Mouse (Mus musculus) right cerebral cortex, postnatal 36 days (tissue): ENCODE data around the gene Frmd4a.
A peak's percentile ranks its signal among the peaks of the same experiment; 100 is the strongest.

Experiments
- DNase-seq, 2 experiments: peaks; one replicate each; pipeline ENCODE4 v3.0.0; 2022; ENCODE audit warnings: low spot score in 2 of 2, mixed read lengths in 1 of 2

Frmd4a gene

GRCm38 (mm10) chr2:4439909-4440308, 422.4 kb downstream of the Frmd4a start:
- no peak for DNase-seq

DNA sequence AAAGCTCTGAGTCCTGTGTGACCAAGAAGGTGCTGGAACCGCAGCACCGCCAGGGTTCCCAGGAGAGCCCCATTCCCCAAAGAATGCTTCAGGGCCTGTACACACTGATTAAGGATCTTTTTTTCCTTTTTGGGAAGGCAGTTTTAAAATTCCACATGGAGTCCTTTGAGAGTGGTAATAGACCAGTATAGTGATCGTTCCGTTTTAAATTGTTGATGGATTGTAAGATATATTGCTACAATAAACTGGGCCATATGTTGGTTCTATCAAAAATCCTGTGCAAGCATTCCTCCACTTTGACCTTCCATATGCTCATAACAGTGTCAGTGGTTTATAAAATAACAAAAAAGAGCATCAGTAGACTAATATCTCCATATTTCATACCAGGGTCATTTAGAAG, 424.3 kb downstream of the Frmd4a start:
- no peak for DNase-seq

- DNase-seq, result no peak
These were observed 427.2 kb downstream of the Frmd4a start for GRCm38 (mm10) chr2:4444740-4445139.

DNA sequence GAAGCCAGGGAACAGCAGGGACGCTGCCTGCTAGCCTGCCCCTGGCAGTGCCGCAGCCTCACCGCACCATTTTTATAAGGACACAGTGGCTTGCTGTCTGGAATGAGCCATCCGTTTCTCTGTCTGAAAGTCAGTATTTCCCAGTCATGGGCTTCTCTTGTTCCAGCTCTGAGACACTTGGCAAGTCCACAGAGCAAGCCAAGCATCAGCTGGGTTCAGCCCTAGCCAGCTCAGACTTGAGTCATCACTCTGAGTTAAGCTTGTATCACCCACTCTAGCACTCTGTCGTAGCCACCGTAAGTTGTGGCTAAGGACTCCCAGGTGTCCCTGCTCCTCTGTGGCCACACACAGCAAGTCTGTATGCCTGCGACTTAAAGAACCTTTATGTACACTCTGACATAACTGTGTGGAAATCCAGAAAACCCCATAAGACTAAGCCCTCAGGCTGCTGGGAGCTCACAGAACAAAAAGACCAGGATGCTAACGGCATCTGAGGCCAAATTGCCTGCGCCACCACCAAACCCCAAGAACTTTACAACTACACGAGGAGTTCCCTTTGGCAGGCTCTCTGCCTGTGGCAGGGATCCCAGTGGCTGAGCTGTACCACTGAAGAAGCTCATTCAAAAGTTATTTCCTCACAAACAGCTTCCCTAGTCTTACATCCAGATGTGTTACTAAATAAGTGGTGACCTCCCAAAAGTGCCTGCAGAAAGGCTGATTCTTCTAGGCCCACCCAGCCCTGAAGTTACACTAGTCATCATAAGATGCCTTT, 428.3 kb downstream of the Frmd4a start:
- DNase-seq, result peak; percentile 27 to 40

DNA sequence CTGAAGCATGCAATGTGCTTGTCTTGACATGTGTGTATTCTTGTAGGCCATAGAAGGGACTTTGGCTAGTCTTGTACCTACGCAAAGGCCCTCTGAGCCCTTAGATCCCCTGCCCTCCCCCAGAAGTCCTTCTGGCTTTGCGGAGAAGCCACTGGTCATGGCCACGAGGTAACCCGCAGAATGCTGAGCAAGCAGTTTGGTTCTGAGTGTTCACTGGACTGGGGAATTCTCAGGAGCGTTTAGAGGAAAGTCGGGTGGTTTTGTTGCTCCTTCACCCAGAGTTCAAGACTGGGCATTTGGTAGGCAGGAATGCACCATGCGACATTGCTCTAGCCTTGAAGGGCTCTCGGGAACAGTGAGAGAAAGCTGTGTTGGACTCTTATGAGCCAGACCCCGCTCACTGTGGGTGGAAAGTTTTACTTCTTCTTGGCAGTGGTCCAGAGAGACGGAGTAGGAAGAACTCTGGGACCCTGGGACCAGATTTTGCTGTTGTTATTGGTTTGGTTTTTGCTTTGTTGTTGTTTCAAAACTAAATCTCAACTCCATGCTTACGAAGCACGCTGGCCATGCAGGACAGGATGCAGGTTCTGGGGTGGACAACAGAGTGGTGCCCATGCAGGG, 432.5 kb downstream of the Frmd4a start:
- no peak for DNase-seq

- no peak for DNase-seq
These were observed 435.3 kb downstream of the Frmd4a start for GRCm38 (mm10) chr2:4452590-4453400.

- DNase-seq, result no peak
These were observed 437.8 kb downstream of the Frmd4a start for GRCm38 (mm10) chr2:4455097-4456025.

DNA sequence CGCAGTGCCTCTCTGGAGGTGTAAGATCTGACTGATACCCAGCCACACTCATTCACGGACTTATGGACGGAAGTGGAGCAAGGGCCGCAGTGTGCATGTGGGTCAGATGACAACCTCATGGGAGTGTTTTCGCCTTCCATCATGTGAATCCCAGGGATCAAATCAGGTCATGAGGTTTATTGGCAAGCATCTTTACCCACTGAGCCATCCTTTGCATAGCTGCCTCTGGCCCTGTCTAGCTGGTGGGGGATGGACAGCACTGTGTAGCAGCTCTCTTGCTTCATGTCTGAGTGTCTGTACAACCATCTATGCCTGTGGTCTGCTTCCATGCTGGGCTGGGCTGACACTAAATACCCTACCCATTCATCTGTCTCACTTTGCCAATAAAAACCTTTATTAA, 443.4 kb downstream of the Frmd4a start:
- DNase-seq, result no peak

- DNase-seq, result no peak
These were observed 444.0 kb downstream of the Frmd4a start for GRCm38 (mm10) chr2:4461514-4461913.

DNA sequence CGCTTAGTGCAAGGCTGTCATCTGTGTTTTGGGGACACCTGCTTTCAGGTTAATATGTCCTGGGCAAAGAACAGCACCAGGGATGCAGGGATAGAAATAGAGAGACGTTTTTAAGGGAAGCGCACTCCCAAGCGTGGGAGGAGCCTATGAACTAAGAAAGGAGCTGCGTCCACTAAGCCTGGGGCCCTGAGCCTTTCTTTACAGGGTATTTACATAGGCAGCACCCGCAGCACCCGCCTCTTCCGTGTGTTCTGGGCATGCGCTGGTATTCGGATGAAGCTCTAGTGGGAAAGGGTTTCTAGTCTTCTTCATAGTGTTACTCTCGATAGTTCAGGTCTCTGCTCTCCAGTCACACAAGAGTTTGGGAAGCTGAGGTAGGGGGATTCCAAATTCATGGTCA, 445.0 kb downstream of the Frmd4a start:
- no peak for DNase-seq

DNA sequence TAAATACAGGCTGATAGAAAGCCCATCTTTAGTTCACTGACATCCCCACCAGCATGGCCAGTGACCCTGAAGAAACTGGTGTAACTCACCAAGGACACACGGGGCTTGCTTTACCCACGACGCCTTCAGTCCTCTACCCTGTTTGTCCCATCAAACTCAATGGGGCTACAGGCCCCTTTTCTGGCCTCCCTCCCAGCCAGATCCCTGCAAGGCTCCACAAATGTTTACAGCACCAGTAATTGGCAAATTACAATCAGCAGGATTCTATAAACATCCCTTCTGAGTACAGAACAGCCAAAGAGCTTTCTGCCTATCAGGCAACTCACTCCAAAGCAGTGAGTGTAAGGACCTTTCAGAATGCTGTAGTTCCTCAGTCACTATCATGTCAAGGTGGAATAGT, 448.6 kb downstream of the Frmd4a start:
- no peak for DNase-seq

- DNase-seq, result no peak
These were observed 449.8 kb downstream of the Frmd4a start for GRCm38 (mm10) chr2:4467314-4467713.

GRCm38 (mm10) chr2:4472760-4473480, 455.4 kb downstream of the Frmd4a start:
- no peak for DNase-seq

DNA sequence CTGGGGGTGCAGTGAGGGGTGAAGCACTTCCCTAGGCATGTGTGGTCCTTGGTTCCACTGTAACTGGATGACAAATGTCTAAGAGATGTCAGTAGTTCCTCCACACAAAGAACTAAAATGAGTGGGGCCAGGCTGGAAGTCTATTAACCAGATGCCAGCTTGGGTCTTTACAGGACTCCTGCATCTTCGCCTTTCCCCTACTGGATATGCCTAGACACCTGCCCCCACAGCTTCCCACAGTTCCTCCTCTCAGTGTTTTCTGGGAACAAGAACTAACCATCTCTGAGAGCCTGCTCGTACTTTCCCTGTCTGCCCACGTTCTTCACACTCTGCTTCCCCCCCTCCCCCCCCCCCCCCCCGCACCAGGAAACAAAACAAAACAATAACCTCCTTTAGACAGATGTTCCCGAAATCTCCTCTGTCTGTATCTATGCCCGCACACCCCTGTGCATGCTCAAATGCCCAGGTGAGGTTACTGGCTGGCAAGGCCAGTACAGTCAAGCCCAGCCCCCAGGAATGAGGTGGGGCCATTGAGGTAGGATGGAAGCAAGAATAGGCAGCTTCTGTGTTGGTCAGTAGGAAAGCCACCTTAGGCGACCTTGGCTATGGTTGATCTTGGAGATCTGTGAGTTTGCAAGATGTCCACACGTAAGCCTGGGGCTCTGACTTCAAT, 456.5 kb downstream of the Frmd4a start:
- peak; percentile 41 to 51 for DNase-seq

DNA sequence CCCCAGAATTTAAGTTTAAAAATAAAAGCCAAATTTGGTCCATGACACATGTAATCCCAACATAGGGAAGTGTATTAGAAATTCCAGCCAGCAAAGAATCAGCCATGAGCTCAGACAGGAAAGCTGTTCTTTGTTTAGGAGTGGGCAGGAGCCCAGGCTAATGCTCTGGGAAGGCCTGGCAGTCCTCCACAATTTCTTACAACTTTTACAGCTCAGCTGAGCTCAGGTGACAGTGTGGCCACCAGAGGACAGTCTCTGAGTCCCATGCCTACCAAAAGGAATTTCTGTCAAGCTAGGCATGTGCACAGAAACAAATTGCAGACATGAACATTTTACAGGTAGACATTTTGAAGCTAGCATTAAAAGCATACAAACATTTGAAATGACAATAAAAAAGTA, 457.0 kb downstream of the Frmd4a start:
- DNase-seq, result no peak

GRCm38 (mm10) chr2:4475991-4476390, 458.5 kb downstream of the Frmd4a start:
- no peak for DNase-seq

DNA sequence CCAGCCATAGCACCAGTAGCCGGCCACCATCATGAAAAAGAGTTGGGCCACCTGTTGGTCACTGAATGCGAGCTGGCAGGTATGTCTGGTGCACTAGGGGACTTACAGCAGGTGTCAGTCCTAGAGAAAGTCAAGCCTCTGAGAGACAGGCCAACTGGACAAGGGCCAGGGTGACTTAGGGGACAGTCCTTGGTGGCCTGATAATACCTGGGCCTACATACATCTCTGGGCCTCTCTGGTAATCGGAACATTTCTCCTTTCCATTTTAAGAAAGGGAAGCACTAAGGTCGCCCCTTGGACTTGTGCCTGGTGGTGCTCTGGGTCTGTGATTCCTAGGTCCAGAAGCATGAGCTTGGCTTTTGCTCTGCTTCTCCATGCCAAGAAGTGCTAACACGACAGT, 459.1 kb downstream of the Frmd4a start:
- DNase-seq, result no peak

GRCm38 (mm10) chr2:4477311-4477710, 459.8 kb downstream of the Frmd4a start:
- no peak for DNase-seq

GRCm38 (mm10) chr2:4480180-4480579, 462.7 kb downstream of the Frmd4a start:
- DNase-seq, result no peak

GRCm38 (mm10) chr2:4481154-4481553, 463.6 kb downstream of the Frmd4a start:
- no peak for DNase-seq
